Mouse (Mus musculus): ENCODE data around the gene Sh2b1. TPM values are rescaled to one million over a fixed set of nuclear protein-coding genes. Genes with fewer than 3 reads are reported as not detected.

Gene Sh2b1
- polyA plus RNA-seq, 1 experiment: 2.6 TPM

DNA sequence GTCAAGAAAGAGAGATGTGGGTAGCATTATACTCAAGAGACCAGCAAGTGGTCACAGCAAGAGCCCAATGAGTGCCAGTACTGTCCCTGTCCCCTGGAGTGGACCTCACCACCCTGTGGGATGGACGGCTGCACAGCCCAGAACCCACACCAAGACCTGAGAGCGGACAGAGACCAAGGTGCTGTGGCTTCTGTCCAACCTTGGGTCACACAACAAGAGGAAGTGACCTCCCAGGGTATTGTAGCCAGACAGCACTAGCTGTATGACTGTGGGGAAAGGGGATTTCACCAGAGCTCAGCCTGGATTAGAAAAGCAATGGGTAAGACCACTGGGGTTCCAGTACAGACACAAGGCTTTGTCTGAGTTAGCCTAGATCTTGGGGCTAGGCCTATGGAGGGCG lies 23.0 kb downstream of the Sh2b1 start:
- Histone ChIP-seq H3K9me3 (ENCODE audit: control insufficient read depth, low read length) (no peaks in the 10 kb centered on the region), H3K4me3 (replicated peaks) (no peak overlapping the region), H3K36me3 (ENCODE audit: control insufficient read depth) (no peaks in the 10 kb centered on the region), H3K4me1 (ENCODE audit: control insufficient read depth) (no peaks in the 10 kb centered on the region), H3K27me3 (ENCODE audit: control insufficient read depth) (no peaks in the 10 kb centered on the region)
- TF ChIP-seq GATA1 (IDR thresholded peaks at IDR 0.05; ENCODE audit: low read length) (no peak), TAL1 (IDR thresholded peaks at IDR 0.05; ENCODE audit: low read length) (no peak)

DNA sequence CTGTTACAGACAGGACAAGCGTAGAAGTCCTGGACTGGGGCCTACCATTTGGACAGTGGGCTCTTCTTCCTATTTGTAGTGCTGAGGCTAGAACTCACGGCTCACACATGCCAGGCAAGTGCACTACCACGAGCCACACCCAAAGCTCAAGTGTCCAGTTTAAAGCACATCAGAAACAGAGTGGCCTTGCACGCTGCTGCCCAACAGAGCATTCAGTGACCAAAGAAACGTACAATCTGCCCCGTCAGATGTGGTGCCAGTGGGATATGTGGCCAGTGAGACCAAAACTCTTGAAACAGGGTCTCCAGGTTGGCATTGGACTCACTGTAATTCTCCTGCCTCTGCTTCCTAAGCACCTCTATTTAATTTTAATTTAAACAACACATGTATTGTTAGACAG lies 24.6 kb downstream of the Sh2b1 start:
- Histone ChIP-seq H3K36me3 (ENCODE audit: control insufficient read depth) (peaks cover 11% of the 10 kb centered on the region), H3K27me3 (ENCODE audit: control insufficient read depth) (no peaks in the 10 kb centered on the region), H3K4me1 (ENCODE audit: control insufficient read depth) (no peaks in the 10 kb centered on the region), H3K4me3 (replicated peaks) (no peak overlapping the region), H3K9me3 (ENCODE audit: control insufficient read depth, low read length) (no peaks in the 10 kb centered on the region)
- TF ChIP-seq GATA1 (IDR thresholded peaks at IDR 0.05; ENCODE audit: low read length) (no peak), TAL1 (IDR thresholded peaks at IDR 0.05; ENCODE audit: low read length) (no peak)

DNA sequence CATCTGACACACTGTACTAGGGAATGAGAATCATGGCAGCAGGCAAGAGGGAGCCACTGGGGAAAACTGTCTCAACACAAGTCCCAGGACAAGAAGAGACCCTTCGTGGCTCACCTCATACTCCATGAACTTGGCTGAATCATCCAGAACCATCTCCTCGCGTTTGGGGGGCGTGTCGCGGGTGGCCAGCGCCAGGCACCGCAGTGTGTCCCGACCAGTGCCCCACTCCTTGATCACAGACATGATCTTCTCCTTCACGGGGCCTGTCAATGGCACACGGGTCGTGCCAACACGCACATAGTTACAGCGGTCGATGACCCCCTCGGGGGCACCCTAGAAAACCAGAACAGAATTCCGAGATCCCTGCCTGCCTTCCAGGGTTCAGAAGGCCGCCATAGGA lies 25.2 kb downstream of the Sh2b1 start:
- H3K4me1 ChIP-seq (ENCODE audit: control insufficient read depth): no peaks in the 10 kb centered on the region

DNA sequence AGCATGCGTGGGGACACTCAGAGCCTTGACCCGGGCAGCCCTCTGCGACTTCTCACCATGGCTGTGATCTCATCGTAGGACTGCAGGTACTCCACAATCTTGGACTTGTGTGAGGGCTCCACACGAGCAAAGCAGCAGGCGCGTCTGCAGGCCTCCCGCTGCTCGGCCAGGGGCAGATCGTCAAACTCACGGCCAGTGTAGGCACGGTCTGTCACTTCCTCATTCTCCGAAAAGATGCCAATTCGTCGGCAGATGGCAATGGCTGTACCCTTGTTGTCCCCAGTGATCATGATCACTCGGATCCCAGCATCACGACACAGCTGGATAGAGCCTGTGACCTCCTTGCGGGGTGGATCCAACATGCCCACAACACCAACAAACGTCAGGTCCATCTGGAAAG lies 26.7 kb downstream of the Sh2b1 start:
- Histone ChIP-seq H3K4me3 (replicated peaks) (no peak overlapping the region), H3K36me3 (ENCODE audit: control insufficient read depth) (peaks cover 26% of the 10 kb centered on the region), H3K4me1 (ENCODE audit: control insufficient read depth) (no peaks in the 10 kb centered on the region), H3K27me3 (ENCODE audit: control insufficient read depth) (no peaks in the 10 kb centered on the region), H3K9me3 (ENCODE audit: control insufficient read depth, low read length) (no peaks in the 10 kb centered on the region)
- TF ChIP-seq GATA1 (IDR thresholded peaks at IDR 0.05; ENCODE audit: low read length) (no peak), TAL1 (IDR thresholded peaks at IDR 0.05; ENCODE audit: low read length) (no peak)

More for the DNA sequence above, 25.2 kb downstream of the Sh2b1 start:
- Histone ChIP-seq H3K4me3 (replicated peaks) (no peak overlapping the region), H3K9me3 (ENCODE audit: control insufficient read depth, low read length) (no peaks in the 10 kb centered on the region), H3K36me3 (ENCODE audit: control insufficient read depth) (peaks cover 17% of the 10 kb centered on the region), H3K27me3 (ENCODE audit: control insufficient read depth) (no peaks in the 10 kb centered on the region)
- no peak for TF ChIP-seq GATA1 (IDR thresholded peaks at IDR 0.05; ENCODE audit: low read length)
- no peak for TF ChIP-seq TAL1 (IDR thresholded peaks at IDR 0.05; ENCODE audit: low read length)

DNA sequence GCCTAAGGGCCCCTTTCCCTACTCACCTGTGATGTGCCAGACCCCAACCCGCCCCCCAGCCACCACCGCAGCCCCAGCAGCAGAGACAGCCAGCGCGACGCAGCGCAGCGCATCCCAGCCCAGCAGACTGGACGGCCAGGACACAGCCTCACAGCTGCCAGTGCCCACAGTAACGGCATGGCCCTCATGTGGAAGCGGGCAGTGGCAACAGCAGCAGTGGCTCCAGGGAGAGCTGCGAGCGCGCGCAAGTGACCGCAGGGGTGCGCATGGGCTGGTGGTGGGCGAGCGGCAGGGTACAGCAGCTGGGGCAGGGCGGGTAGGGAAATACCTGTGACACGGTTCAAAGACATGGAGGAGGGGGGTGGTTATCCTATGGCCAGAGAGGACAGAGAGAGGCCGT lies 29.0 kb downstream of the Sh2b1 start:
- H3K4me3 ChIP-seq (replicated peaks): no peak overlapping the region
- no peaks in the 10 kb centered on the region for H3K9me3 ChIP-seq (ENCODE audit: control insufficient read depth, low read length)
- TF ChIP-seq TAL1 (IDR thresholded peaks at IDR 0.05; ENCODE audit: low read length) (no peak), GATA1 (IDR thresholded peaks at IDR 0.05; ENCODE audit: low read length) (no peak)
- peaks cover 26% of the 10 kb centered on the region for H3K36me3 ChIP-seq (ENCODE audit: control insufficient read depth)
- no peaks in the 10 kb centered on the region for H3K27me3 ChIP-seq (ENCODE audit: control insufficient read depth)
- H3K4me1 ChIP-seq (ENCODE audit: control insufficient read depth): no peaks in the 10 kb centered on the region

DNA sequence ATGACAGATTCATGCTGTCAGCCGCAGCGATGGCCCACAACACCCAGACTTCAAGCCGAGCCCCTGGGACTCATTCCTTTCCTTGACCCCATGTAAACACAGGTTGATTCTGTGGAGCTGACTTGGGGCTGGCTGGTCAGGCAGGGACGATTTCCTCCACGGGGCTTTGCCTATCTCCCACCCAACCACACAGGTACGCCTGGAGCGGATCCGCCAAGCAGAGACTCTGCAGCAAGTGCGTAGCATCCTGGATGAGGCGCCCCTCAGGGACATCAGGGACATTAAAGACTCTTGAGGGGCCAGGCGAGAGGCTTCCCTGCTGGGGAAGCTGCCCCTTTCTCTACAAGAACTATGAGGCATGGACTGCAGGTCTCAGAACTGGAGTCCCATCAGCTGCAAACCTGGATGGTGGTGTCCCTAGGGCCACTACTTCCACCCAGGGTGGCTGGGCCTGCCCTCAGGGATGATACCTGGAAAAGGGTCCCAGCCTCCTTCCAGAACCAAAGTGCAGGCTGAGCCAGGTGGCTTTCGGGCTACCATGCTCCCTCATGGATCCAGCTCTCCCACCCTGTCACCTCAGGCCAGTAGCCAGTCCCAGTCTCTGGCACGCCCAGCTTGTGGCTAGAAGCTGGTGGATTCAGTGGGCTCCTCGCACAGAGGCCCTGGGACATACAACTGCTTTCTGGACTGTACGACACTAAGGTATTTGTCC lies 30.0 kb downstream of the Sh2b1 start:
- Histone ChIP-seq H3K9me3 (ENCODE audit: control insufficient read depth, low read length) (no peaks in the 10 kb centered on the region), H3K4me1 (ENCODE audit: control insufficient read depth) (no peaks in the 10 kb centered on the region), H3K4me3 (replicated peaks) (no peak overlapping the region), H3K27me3 (ENCODE audit: control insufficient read depth) (no peaks in the 10 kb centered on the region), H3K36me3 (ENCODE audit: control insufficient read depth) (peaks cover 26% of the 10 kb centered on the region)
- TF ChIP-seq TAL1 (IDR thresholded peaks at IDR 0.05; ENCODE audit: low read length) (no peak), GATA1 (IDR thresholded peaks at IDR 0.05; ENCODE audit: low read length) (no peak)

DNA sequence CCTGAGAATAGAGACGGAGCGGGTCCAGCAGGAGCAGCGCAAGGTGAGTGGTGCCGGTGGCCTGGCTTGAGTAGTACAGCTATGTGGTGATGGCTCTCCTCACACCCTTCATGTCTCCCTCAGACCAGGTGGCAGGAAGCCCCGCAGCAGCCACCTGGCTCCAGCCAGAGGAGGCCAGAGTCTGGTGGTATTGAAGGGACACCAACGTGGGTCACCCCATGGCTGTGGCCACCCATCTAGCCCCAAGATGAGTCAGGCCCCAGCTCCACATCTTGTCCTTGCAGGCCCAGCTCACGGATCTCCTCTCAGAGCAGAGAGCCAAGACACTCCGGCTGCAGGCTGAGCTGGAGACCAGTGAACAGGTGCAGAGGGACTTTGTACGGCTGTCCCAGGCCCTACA lies 30.7 kb downstream of the Sh2b1 start:
- Histone ChIP-seq H3K36me3 (ENCODE audit: control insufficient read depth) (peaks cover 26% of the 10 kb centered on the region), H3K4me3 (replicated peaks) (no peak overlapping the region), H3K9me3 (ENCODE audit: control insufficient read depth, low read length) (no peaks in the 10 kb centered on the region), H3K4me1 (ENCODE audit: control insufficient read depth) (no peaks in the 10 kb centered on the region), H3K27me3 (ENCODE audit: control insufficient read depth) (no peaks in the 10 kb centered on the region)
- TF ChIP-seq TAL1 (IDR thresholded peaks at IDR 0.05; ENCODE audit: low read length) (no peak), GATA1 (IDR thresholded peaks at IDR 0.05; ENCODE audit: low read length) (no peak)

DNA sequence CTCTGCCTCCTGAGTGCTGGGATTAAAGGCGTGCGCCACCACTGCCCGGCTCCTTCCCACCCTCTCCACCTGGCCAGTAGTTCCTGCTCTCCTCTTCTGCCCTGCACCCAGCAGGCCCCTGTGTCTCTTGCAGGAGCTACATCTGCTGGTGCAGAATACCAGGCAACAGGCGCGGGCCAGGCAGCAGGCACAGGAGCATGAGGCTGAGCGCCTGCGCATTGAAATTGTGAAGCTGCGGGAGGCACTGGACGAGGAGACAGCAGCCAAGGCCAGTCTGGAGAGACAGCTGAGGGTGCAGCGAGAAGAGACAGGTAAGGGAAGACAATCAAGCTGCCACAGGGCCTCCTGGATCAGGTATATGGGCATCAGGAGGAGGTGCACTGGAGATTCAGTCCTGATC lies 31.2 kb downstream of the Sh2b1 start:
- no peaks in the 10 kb centered on the region for H3K4me1 ChIP-seq (ENCODE audit: control insufficient read depth)
- no peaks in the 10 kb centered on the region for H3K9me3 ChIP-seq (ENCODE audit: control insufficient read depth, low read length)
- no peaks in the 10 kb centered on the region for H3K27me3 ChIP-seq (ENCODE audit: control insufficient read depth)
- no peak overlapping the region for H3K4me3 ChIP-seq (replicated peaks)
- peaks cover 26% of the 10 kb centered on the region for H3K36me3 ChIP-seq (ENCODE audit: control insufficient read depth)
- no peak for TF ChIP-seq TAL1 (IDR thresholded peaks at IDR 0.05; ENCODE audit: low read length)
- TF ChIP-seq GATA1 (IDR thresholded peaks at IDR 0.05; ENCODE audit: low read length): no peak

DNA sequence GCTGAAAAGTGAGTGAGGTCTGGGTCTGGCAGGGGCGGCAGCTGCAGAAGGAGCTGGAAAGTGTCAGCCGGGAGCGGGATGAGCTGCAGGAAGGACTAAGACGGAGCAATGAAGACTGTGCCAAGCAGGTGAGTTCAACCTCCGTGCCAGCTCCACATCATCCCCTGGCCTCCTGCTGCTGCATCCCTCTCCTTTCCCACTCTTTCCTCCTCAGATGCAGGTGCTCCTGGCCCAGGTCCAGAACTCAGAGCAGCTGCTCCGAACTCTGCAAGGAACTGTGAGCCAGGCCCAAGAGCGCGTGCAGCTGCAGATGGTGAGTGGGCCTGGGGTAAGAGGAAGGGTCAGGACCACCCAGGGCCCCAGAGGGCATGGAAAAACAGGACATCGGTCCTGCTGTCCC lies 35.1 kb downstream of the Sh2b1 start:
- H3K4me3 ChIP-seq (replicated peaks): no peak overlapping the region
- peaks cover 11% of the 10 kb centered on the region for H3K36me3 ChIP-seq (ENCODE audit: control insufficient read depth)
- TF ChIP-seq GATA1 (IDR thresholded peaks at IDR 0.05; ENCODE audit: low read length): no peak
- TF ChIP-seq TAL1 (IDR thresholded peaks at IDR 0.05; ENCODE audit: low read length): no peak
- H3K4me1 ChIP-seq (ENCODE audit: control insufficient read depth): no peaks in the 10 kb centered on the region; the same call in 1 of the 2 replicates
- H3K27me3 ChIP-seq (ENCODE audit: control insufficient read depth): no peaks in the 10 kb centered on the region
- no peaks in the 10 kb centered on the region for H3K9me3 ChIP-seq (ENCODE audit: control insufficient read depth, low read length)

DNA sequence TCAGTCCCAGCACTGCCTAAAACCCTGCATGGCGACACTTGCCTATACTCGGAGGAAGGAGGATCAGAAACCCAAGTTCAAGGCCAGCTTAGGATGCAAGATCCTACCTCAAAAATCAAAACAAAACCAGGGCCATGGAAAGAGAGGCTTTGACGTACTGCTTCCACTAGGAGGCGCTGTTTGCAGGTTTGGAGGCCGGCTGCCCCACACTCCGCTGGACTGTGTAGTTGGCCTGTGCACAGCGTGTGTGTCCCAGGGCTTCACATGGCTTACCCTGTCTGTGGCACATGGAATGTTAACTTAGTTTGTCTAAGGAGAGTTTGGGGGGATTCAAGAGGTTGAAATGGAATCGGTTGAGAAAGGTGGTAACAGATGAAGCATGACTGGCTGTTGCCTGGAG lies 38.4 kb downstream of the Sh2b1 start:
- H3K27me3 ChIP-seq (ENCODE audit: control insufficient read depth): no peaks in the 10 kb centered on the region
- peaks cover 2% of the 10 kb centered on the region; the same call in 1 of the 2 replicates for H3K36me3 ChIP-seq (ENCODE audit: control insufficient read depth)
- TF ChIP-seq TAL1 (IDR thresholded peaks at IDR 0.05; ENCODE audit: low read length) (no peak), GATA1 (IDR thresholded peaks at IDR 0.05; ENCODE audit: low read length) (no peak)
- no peaks in the 10 kb centered on the region; the same call in 1 of the 2 replicates for H3K4me1 ChIP-seq (ENCODE audit: control insufficient read depth)
- H3K9me3 ChIP-seq (ENCODE audit: control insufficient read depth, low read length): no peaks in the 10 kb centered on the region
- H3K4me3 ChIP-seq (replicated peaks): no peak overlapping the region

All from erythroblast, embryonic 14.5 days (primary cell).